Mouse (Mus musculus): ENCODE results near the gene E130308A19Rik. TPM values are rescaled to one million over a fixed set of nuclear protein-coding genes. Genes with fewer than 3 reads are reported as not detected.

Gene E130308A19Rik
- polyA plus RNA-seq, 1 experiment from 2014 or later, result 16.4 TPM

DNA sequence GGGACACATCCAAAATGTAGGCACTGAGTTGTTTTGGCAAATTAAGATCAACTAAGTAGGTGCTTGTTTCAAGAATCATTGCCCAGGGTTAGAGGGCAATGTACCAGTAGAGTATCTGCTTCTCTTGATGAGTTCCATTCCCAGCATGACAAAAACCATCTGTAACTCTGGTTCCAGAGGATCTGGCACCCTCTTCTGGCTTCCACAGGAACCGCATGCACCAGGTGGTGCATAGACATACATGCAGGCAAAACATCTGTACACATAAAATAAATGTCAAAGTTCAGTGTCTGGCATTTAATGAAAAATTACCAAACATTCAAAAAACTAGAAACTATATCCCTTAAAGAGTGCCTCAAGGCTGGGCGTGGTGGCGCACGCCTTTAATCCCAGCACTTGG, 113.3 kb downstream of the E130308A19Rik start:
- DNase-seq (ENCODE audit: low spot score) (no peak), ATAC-seq (no peak)
- Histone ChIP-seq H3K4me1 (ENCODE audit: insufficient read depth, low read depth, low read length) (no peaks in the 10 kb centered on the region), H3K9me3 (ENCODE audit: low read length) (no peaks in the 10 kb centered on the region), H3K27ac (ENCODE audit: low read length) (no peak overlapping the region), H3K4me2 (replicated peaks; ENCODE audit: low read depth, low read length) (no peak overlapping the region), H3K36me3 (ENCODE audit: insufficient read depth, low read length) (no peaks in the 10 kb centered on the region), H3K4me3 (ENCODE audit: low read depth, low read length) (no peak overlapping the region), H3K27me3 (replicated peaks; ENCODE audit: insufficient read depth, low read length) (no peaks in the 10 kb centered on the region), H3K9ac (replicated peaks; ENCODE audit: low read depth) (no peak overlapping the region)
- peak; percentile 53 for TF ChIP-seq CTCF (IDR thresholded peaks at IDR 0.05)
- no peak for TF ChIP-seq EP300 (IDR thresholded peaks at IDR 0.05)
- 96% methylated on average over 4 of the region's 4 CpGs for WGBS

DNA sequence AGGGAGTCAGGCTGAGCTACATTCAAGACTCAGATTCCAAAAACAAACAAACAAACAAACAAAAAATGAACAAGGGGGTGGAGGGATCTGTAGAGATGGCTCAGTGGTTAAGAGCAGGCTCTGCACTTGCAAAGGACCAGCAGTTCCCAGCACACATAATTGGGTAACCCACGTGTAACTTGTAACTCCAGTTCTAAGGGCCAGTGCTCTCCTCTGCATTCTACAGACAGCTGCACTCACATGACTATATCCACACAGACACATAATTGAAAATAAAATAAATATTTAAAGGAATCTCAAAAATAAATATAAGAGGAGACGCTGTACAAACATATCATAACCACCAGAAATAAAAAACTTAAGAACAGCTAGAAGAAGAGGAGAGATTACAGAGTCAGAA, 113.9 kb downstream of the E130308A19Rik start:
- no peaks in the 10 kb centered on the region for H3K27me3 ChIP-seq (replicated peaks; ENCODE audit: insufficient read depth, low read length)
- no peaks in the 10 kb centered on the region for H3K4me1 ChIP-seq (ENCODE audit: insufficient read depth, low read depth, low read length)
- no peaks in the 10 kb centered on the region for H3K36me3 ChIP-seq (ENCODE audit: insufficient read depth, low read length)
- no peak for DNase-seq (ENCODE audit: low spot score)
- TF ChIP-seq EP300 (IDR thresholded peaks at IDR 0.05) (no peak), CTCF (IDR thresholded peaks at IDR 0.05) (no peak)
- 38% methylated on average over 2 of the region's 2 CpGs for WGBS
- no peak overlapping the region for H3K9ac ChIP-seq (replicated peaks; ENCODE audit: low read depth)
- H3K4me3 ChIP-seq (ENCODE audit: low read depth, low read length), result no peak overlapping the region
- no peaks in the 10 kb centered on the region for H3K9me3 ChIP-seq (ENCODE audit: low read length)
- no peak for ATAC-seq
- H3K27ac ChIP-seq (ENCODE audit: low read length), result no peak overlapping the region
- H3K4me2 ChIP-seq (replicated peaks; ENCODE audit: low read depth, low read length), result no peak overlapping the region

DNA sequence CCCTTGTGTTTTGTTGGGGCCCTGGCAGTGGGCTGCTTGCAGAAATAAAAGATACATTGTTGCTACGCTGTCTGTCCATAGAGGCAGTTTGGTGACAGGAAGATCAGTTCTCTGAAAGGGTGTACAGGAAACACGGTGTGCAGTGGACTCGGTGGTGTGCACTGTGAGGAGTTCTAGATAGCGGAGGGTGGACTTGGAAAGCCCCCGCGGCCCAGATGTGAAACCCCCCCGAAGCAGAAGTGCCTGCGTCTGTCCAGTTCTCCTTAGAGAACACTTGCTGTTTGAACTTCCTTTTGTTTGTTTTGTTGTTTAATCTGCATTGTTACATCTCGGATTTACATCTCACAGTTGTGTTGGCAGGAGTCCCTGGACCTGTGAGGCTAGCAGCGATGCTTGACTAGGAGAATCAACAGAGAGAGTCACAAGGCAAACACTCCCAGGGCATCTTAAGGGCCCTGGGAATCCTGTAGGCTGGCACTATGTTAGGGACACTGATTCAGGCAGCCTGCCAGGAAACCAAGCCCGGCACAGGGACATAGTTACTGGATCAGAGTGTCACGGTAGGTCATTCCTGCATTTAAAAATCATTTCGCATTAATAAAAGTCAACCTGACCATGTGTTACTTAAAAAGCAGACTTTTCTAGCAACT, 127.6 kb downstream of the E130308A19Rik start:
- no peaks in the 10 kb centered on the region for H3K27me3 ChIP-seq (replicated peaks; ENCODE audit: insufficient read depth, low read length)
- peaks cover 7% of the 10 kb centered on the region; the same call in 1 of the 2 replicates for H3K4me1 ChIP-seq (ENCODE audit: insufficient read depth, low read depth, low read length)
- WGBS, result 29% methylated on average over 13 of the region's 13 CpGs
- ATAC-seq, result peak; percentile 90
- H3K4me2 ChIP-seq (replicated peaks; ENCODE audit: low read depth, low read length), result peak overlapping the region; percentile 22; the same call in 1 of the 2 replicates
- no peak for TF ChIP-seq CTCF (IDR thresholded peaks at IDR 0.05)
- TF ChIP-seq EP300 (IDR thresholded peaks at IDR 0.05), result peak; percentile 91
- DNase-seq (ENCODE audit: low spot score), result peak; percentile 92
- H3K9me3 ChIP-seq (ENCODE audit: low read length), result no peaks in the 10 kb centered on the region
- no peak overlapping the region for H3K27ac ChIP-seq (ENCODE audit: low read length)
- no peak overlapping the region for H3K9ac ChIP-seq (replicated peaks; ENCODE audit: low read depth)
- no peaks in the 10 kb centered on the region for H3K36me3 ChIP-seq (ENCODE audit: insufficient read depth, low read length)
- no peak overlapping the region for H3K4me3 ChIP-seq (ENCODE audit: low read depth, low read length)

DNA sequence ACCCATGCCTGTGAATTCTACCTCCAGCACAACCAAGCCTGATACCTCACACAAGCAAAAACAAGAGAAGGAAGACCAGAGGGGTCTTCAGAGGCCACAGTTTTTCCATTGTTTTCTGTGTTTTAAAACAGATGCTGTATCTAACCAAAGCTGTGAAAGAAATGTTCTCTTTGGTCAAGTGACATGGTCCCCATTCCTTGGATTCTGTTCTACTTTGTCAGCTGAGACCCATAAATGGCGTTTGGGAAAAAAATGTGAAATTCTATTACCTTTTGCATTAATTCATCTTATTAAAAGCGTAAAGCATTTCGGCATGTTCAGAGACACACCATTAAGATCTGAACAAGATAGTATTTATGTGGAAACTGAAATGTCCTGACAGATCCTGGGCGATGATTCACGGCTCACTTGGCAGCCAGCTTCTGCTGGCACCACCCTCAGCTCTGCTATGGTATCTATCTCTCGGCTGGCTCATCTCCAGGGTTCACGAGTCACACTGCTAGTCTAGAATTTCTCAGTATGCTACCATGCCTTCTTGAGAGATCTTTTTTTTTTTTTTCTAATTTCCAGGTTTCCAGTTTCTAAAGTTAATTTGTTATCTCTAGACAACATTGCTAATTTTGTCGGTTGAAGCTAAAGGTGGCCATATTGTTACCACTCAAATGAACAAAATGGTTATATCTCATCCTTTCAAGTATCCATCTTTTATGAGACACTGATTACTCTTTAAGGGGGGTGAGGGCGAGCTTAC, 130.5 kb downstream of the E130308A19Rik start:
- 0 out of 2 replicates have a peak overlapping the region, but pooled peaks have one; percentile 43 for H3K27ac ChIP-seq (ENCODE audit: low read length)
- peaks cover 16% of the 10 kb centered on the region; the same call in 1 of the 2 replicates for H3K4me1 ChIP-seq (ENCODE audit: insufficient read depth, low read depth, low read length)
- no peak overlapping the region for H3K4me2 ChIP-seq (replicated peaks; ENCODE audit: low read depth, low read length)
- no peaks in the 10 kb centered on the region for H3K9me3 ChIP-seq (ENCODE audit: low read length)
- no peak overlapping the region for H3K9ac ChIP-seq (replicated peaks; ENCODE audit: low read depth)
- TF ChIP-seq CTCF (IDR thresholded peaks at IDR 0.05) (no peak), EP300 (IDR thresholded peaks at IDR 0.05) (peak; percentile 55; the same call in 1 of the 2 replicates)
- H3K36me3 ChIP-seq (ENCODE audit: insufficient read depth, low read length), result no peaks in the 10 kb centered on the region
- ATAC-seq (peak; percentile 51), DNase-seq (ENCODE audit: low spot score) (peak; percentile 77)
- H3K4me3 ChIP-seq (ENCODE audit: low read depth, low read length), result no peak overlapping the region
- WGBS, result 58% methylated on average over 9 of the region's 9 CpGs
- H3K27me3 ChIP-seq (replicated peaks; ENCODE audit: insufficient read depth, low read length), result no peaks in the 10 kb centered on the region

DNA sequence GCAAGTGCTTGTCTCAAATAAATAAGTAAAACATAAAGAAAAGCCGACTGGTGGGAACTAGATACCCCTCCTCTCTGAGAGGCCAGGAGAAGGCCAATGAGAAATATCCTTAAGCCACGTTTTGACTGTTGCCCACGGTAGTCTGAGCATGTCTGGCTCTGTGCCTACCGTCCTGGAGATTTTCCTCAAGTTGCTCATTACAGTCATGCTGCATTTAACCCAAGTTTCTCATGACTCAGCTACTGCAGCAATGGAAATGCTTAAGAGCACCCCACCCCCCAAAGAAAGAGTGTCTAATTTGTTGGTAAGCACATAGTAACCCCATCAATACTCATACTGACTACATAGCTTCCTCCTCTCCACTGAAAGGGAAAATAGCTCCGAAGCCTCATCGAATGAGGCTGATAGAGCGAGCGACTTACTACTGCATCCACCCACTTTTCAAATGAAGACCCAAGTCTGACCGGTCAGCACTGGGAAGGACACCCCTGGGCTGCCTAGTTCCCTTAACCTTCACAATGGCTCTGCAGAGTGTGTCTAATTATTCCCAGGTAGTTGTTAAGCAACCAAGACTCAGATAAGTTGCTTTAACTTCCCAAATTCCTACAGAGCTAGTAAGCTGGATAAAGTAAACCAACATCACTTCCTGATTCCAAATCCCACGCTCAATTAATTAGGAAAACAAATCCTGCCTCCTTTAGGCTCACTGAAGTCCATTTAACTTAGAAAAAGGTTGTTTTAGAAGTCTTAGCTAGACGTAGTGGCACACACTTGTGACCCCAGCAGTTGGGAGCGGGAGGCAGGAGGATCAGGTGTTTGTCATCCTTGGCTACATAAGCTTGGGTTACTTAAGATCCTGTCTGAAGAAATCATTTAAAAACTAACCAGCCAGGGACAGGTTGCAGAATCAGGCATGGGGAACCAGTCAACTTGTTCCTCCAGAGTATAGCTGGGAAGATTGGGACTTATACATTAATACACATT, 131.7 kb downstream of the E130308A19Rik start:
- H3K4me2 ChIP-seq (replicated peaks; ENCODE audit: low read depth, low read length), result no peak overlapping the region
- ATAC-seq (no peak), DNase-seq (ENCODE audit: low spot score) (peak; percentile 48)
- no peaks in the 10 kb centered on the region for H3K27me3 ChIP-seq (replicated peaks; ENCODE audit: insufficient read depth, low read length)
- H3K36me3 ChIP-seq (ENCODE audit: insufficient read depth, low read length), result no peaks in the 10 kb centered on the region
- TF ChIP-seq EP300 (IDR thresholded peaks at IDR 0.05), result no peak
- no peak for TF ChIP-seq CTCF (IDR thresholded peaks at IDR 0.05)
- peaks cover 16% of the 10 kb centered on the region; the same call in 1 of the 2 replicates for H3K4me1 ChIP-seq (ENCODE audit: insufficient read depth, low read depth, low read length)
- H3K27ac ChIP-seq (ENCODE audit: low read length), result 0 out of 2 replicates have a peak overlapping the region, but pooled peaks have one; percentile 43
- no peak overlapping the region for H3K9ac ChIP-seq (replicated peaks; ENCODE audit: low read depth)
- WGBS, result 68% methylated on average over 12 of the region's 12 CpGs
- no peaks in the 10 kb centered on the region for H3K9me3 ChIP-seq (ENCODE audit: low read length)
- no peak overlapping the region for H3K4me3 ChIP-seq (ENCODE audit: low read depth, low read length)
